Mouse (Mus musculus): Measurements from ENCODE around the gene E2f4. TPM values are rescaled to one million over a fixed set of nuclear protein-coding genes. Genes with fewer than 3 reads are reported as not detected.

The E2f4 gene
- polyA plus RNA-seq (2015; fragmentation: Nextera tagmentation; extraction: Ambion mirVana), result 69.1 and 76.2 TPM in 2 replicates

- Histone ChIP-seq H3K36me3 (ENCODE audit: control insufficient read depth, insufficient read depth, low read length) (peaks cover 23% of the 10 kb centered on the region), H3K27me3 (ENCODE audit: control insufficient read depth, insufficient read depth, low read depth, low read length) (no peaks in the 10 kb centered on the region), H3K9me3 (ENCODE audit: control insufficient read depth, low read length) (no peaks in the 10 kb centered on the region), H3K4me3 (ENCODE audit: low read length) (peak within 1 kb of the TSS; percentile 83), H3K27ac (ENCODE audit: low read length) (peak within 1 kb of the TSS; percentile 78), H3K4me1 (replicated peaks; ENCODE audit: control insufficient read depth, insufficient read depth, low read length) (peaks cover 17% of the 10 kb centered on the region), H3K4me2 (ENCODE audit: low read depth, low read length) (peak within 1 kb of the TSS; percentile 98), H3K9ac (ENCODE audit: low read length) (peak within 1 kb of the TSS; percentile 89)
- ATAC-seq (ENCODE audit: low read depth), result peak; percentile 90
- WGBS, result under 1% methylated on average over 50 of the region's 58 CpGs
Measured at GRCm38 (mm10) chr8:105297511-105298192, at the start of gene E2f4. Gene E2f4, plus strand, starts transcription at chr8:105297663.

GRCm38 (mm10) chr8:105251954-105252353, 45.5 kb upstream of the E2f4 start:
- Histone ChIP-seq H3K4me1 (replicated peaks; ENCODE audit: control insufficient read depth, insufficient read depth, low read length) (peaks cover 9% of the 10 kb centered on the region), H3K36me3 (ENCODE audit: control insufficient read depth, insufficient read depth, low read length) (peaks cover 43% of the 10 kb centered on the region), H3K27me3 (ENCODE audit: control insufficient read depth, insufficient read depth, low read depth, low read length) (no peaks in the 10 kb centered on the region; the same call in 1 of the 2 replicates), H3K9ac (ENCODE audit: low read length) (no peak overlapping the region), H3K27ac (ENCODE audit: low read length) (no peak overlapping the region), H3K4me3 (ENCODE audit: low read length) (no peak overlapping the region), H3K9me3 (ENCODE audit: control insufficient read depth, low read length) (no peaks in the 10 kb centered on the region), H3K4me2 (ENCODE audit: low read depth, low read length) (no peak overlapping the region)
- WGBS, result 84% methylated on average over 6 of the region's 6 CpGs
- ATAC-seq (ENCODE audit: low read depth), result no peak

- 74% methylated on average over 10 of the region's 10 CpGs for WGBS
- peak overlapping the region; percentile 69 for H3K4me3 ChIP-seq (ENCODE audit: low read length)
- no peaks in the 10 kb centered on the region for H3K9me3 ChIP-seq (ENCODE audit: control insufficient read depth, low read length)
- H3K4me2 ChIP-seq (ENCODE audit: low read depth, low read length), result peak overlapping the region; percentile 94
- peaks cover 36% of the 10 kb centered on the region for H3K36me3 ChIP-seq (ENCODE audit: control insufficient read depth, insufficient read depth, low read length)
- no peak for ATAC-seq (ENCODE audit: low read depth)
- H3K27ac ChIP-seq (ENCODE audit: low read length), result no peak overlapping the region
- H3K4me1 ChIP-seq (replicated peaks; ENCODE audit: control insufficient read depth, insufficient read depth, low read length), result peaks cover 9% of the 10 kb centered on the region
- peaks cover 5% of the 10 kb centered on the region for H3K27me3 ChIP-seq (ENCODE audit: control insufficient read depth, insufficient read depth, low read depth, low read length)
- H3K9ac ChIP-seq (ENCODE audit: low read length), result no peak overlapping the region; the same call in 1 of the 2 replicates
Measured at GRCm38 (mm10) chr8:105252680-105253537, 44.6 kb upstream of the E2f4 start.

GRCm38 (mm10) chr8:105253766-105254151, 43.7 kb upstream of the E2f4 start:
- Histone ChIP-seq H3K9me3 (ENCODE audit: control insufficient read depth, low read length) (no peaks in the 10 kb centered on the region), H3K9ac (ENCODE audit: low read length) (peak overlapping the region; percentile 73), H3K4me1 (replicated peaks; ENCODE audit: control insufficient read depth, insufficient read depth, low read length) (peaks cover 11% of the 10 kb centered on the region), H3K27me3 (ENCODE audit: control insufficient read depth, insufficient read depth, low read depth, low read length) (peaks cover 13% of the 10 kb centered on the region), H3K36me3 (ENCODE audit: control insufficient read depth, insufficient read depth, low read length) (peaks cover 30% of the 10 kb centered on the region), H3K4me3 (ENCODE audit: low read length) (peak overlapping the region; percentile 69), H3K27ac (ENCODE audit: low read length) (peak overlapping the region; percentile 32; the same call in 1 of the 2 replicates), H3K4me2 (ENCODE audit: low read depth, low read length) (peak overlapping the region; percentile 94)
- ATAC-seq (ENCODE audit: low read depth), result no peak
- WGBS, result 33% methylated on average over 20 of the region's 20 CpGs

- H3K27me3 ChIP-seq (ENCODE audit: control insufficient read depth, insufficient read depth, low read depth, low read length), result peaks cover 19% of the 10 kb centered on the region
- ATAC-seq (ENCODE audit: low read depth), result peak; percentile 92
- H3K36me3 ChIP-seq (ENCODE audit: control insufficient read depth, insufficient read depth, low read length), result peaks cover 24% of the 10 kb centered on the region
- H3K27ac ChIP-seq (ENCODE audit: low read length), result peak overlapping the region; percentile 92
- H3K9ac ChIP-seq (ENCODE audit: low read length), result peak overlapping the region; percentile 73
- WGBS, result under 1% methylated on average over 72 of the region's 74 CpGs
- peaks cover 17% of the 10 kb centered on the region for H3K4me1 ChIP-seq (replicated peaks; ENCODE audit: control insufficient read depth, insufficient read depth, low read length)
- H3K4me3 ChIP-seq (ENCODE audit: low read length), result peak overlapping the region; percentile 69
- no peaks in the 10 kb centered on the region for H3K9me3 ChIP-seq (ENCODE audit: control insufficient read depth, low read length)
- peak overlapping the region; percentile 94 for H3K4me2 ChIP-seq (ENCODE audit: low read depth, low read length)
Measured at GRCm38 (mm10) chr8:105254152-105254965, 43.1 kb upstream of the E2f4 start.

GRCm38 (mm10) chr8:105254966-105255350, 42.5 kb upstream of the E2f4 start, which contains the start of gene B3gnt9:
Gene B3gnt9, minus strand, starts transcription at chr8:105255153.
- H3K9me3 ChIP-seq (ENCODE audit: control insufficient read depth, low read length), result no peaks in the 10 kb centered on the region
- WGBS, result 2% methylated on average over 14 of the region's 14 CpGs
- H3K9ac ChIP-seq (ENCODE audit: low read length), result peak within 1 kb of the TSS; percentile 73
- ATAC-seq (ENCODE audit: low read depth), result peak; percentile 83
- peak within 1 kb of the TSS; percentile 69 for H3K4me3 ChIP-seq (ENCODE audit: low read length)
- peaks cover 23% of the 10 kb centered on the region for H3K4me1 ChIP-seq (replicated peaks; ENCODE audit: control insufficient read depth, insufficient read depth, low read length)
- H3K36me3 ChIP-seq (ENCODE audit: control insufficient read depth, insufficient read depth, low read length), result peaks cover 20% of the 10 kb centered on the region
- peaks cover 23% of the 10 kb centered on the region for H3K27me3 ChIP-seq (ENCODE audit: control insufficient read depth, insufficient read depth, low read depth, low read length)
- peak within 1 kb of the TSS; percentile 92 for H3K27ac ChIP-seq (ENCODE audit: low read length)
- peak within 1 kb of the TSS; percentile 94 for H3K4me2 ChIP-seq (ENCODE audit: low read depth, low read length)

- peaks cover 4% of the 10 kb centered on the region; the same call in 1 of the 2 replicates for H3K9me3 ChIP-seq (ENCODE audit: control insufficient read depth, low read length)
- H3K27ac ChIP-seq (ENCODE audit: low read length), result no peak overlapping the region
- peaks cover 9% of the 10 kb centered on the region for H3K36me3 ChIP-seq (ENCODE audit: control insufficient read depth, insufficient read depth, low read length)
- peaks cover 33% of the 10 kb centered on the region for H3K27me3 ChIP-seq (ENCODE audit: control insufficient read depth, insufficient read depth, low read depth, low read length)
- no peak overlapping the region for H3K4me3 ChIP-seq (ENCODE audit: low read length)
- H3K4me1 ChIP-seq (replicated peaks; ENCODE audit: control insufficient read depth, insufficient read depth, low read length), result peaks cover 32% of the 10 kb centered on the region
- WGBS, result 71% methylated on average over 7 of the region's 7 CpGs
- H3K4me2 ChIP-seq (ENCODE audit: low read depth, low read length), result no peak overlapping the region
- no peak overlapping the region for H3K9ac ChIP-seq (ENCODE audit: low read length)
- ATAC-seq (ENCODE audit: low read depth), result no peak
Measured at GRCm38 (mm10) chr8:105257318-105258114, 39.9 kb upstream of the E2f4 start.
